Mouse (Mus musculus) C2C12 (cell line): ENCODE data around the gene Tmem254b. TPM values are rescaled to one million over a fixed set of nuclear protein-coding genes. Genes with fewer than 3 reads are reported as not detected.
"Not testable (repeated sequence)": the region's sequence is repeated elsewhere in the genome, so short reads cannot be mapped to it uniquely, and the experiment has no call there.

Experiments used
- H3K27me3 ChIP-seq: one replicate; pipeline ENCODE4 v1.6.1; 2011; ENCODE audit not compliant: control insufficient read depth, insufficient read depth, insufficient read length
- H3K36me3 ChIP-seq: one replicate; pipeline ENCODE4 v1.6.1; 2011; ENCODE audit not compliant: control insufficient read depth, insufficient read depth
- H3K4me3 ChIP-seq: one replicate; pipeline ENCODE4 v1.5.1; 2011; ENCODE audit warnings: mild to moderate bottlenecking, control low read depth; ENCODE audit not compliant: poor library complexity, insufficient read depth, severe bottlenecking
- H3K79me2 ChIP-seq: one replicate; pipeline ENCODE4 v1.6.1; 2011; ENCODE audit not compliant: control insufficient read depth, insufficient read depth
- H3K79me3 ChIP-seq: one replicate; pipeline ENCODE4 v1.6.1; 2011; ENCODE audit warnings: low read depth, control low read depth
- H3ac ChIP-seq: one replicate; pipeline ENCODE3; 2011; ENCODE audit warnings: low read depth; ENCODE audit not compliant: control insufficient read depth, insufficient read length
- long read RNA-seq, 2 experiments: library from polyadenylated mRNA; unstranded; transcript quantifications; one replicate each; pipeline ENCODE4 v2.0.0; 2019 to 2020
- polyA plus RNA-seq: library from polyadenylated mRNA; unstranded; fragments of >200 nt; fragmentation: generic; extraction: Trizol; gene quantifications from one replicate; pipeline ENCODE4 v1.2.1, GENCODE M21; 2012; ENCODE audit warnings: missing spikeins

The Tmem254b gene
- polyA plus RNA-seq: 5.8 TPM
- long read RNA-seq, experiment 1, transcript Tmem254b-201 (4 exons, 1,447 nt): major isoform, 7 of 8 reads
- long read RNA-seq, experiment 1, partial matches to known transcripts: 0 of 8 reads
- long read RNA-seq, experiment 1, other reads (novel, unspliced or antisense): 0 of 8 reads
- long read RNA-seq, experiment 2, partial matches to known transcripts: 0 of 3 reads
- long read RNA-seq, experiment 2, other reads (novel, unspliced or antisense): 0 of 3 reads

DNA sequence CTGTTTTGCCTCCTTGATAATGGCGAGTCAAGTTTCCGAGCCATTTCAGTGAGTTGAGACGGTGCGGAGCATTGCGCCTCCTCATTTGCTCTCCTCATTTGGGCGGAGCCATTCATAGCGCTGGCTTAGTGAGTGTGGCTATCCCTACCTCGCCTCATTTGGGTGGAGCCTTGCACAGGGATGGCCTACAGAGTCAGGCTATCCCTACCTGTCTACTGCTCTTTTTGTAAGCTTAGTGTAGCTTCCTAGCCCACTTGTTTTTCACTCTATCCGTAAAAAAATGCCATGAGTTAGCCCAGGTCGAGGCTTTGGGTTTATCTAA lies at the start of gene Tmem254b:
TSS of gene Tmem254b (minus strand) at position 116 of the 322 bp plus-strand sequence.
- not testable (repeated sequence) for H3K79me2 ChIP-seq, H3ac ChIP-seq, H3K4me3 ChIP-seq, H3K79me3 ChIP-seq, H3K27me3 ChIP-seq, H3K36me3 ChIP-seq

DNA sequence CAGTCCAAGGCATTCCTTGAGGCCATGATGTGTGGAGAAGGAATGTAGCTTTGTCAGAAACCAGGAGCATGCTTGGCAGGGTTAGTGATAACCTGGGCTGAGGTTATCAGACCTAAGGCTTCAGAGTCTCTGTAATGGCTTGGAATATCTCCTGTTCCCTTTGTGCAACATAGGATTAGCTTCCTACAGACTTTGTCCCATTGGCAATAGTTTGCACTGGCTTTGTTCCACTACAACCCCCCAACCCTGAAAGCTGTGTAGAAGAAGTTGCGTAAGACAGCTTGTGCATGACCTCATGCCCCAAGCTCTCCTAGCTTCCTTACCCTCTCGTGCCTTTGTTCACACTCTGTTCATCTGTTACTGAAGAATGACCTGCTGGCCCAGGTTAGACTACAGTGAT lies 30.3 kb upstream of the Tmem254b start:
- not testable (repeated sequence) for H3K27me3 ChIP-seq, H3K36me3 ChIP-seq, H3ac ChIP-seq, H3K4me3 ChIP-seq, H3K79me2 ChIP-seq, H3K79me3 ChIP-seq

DNA sequence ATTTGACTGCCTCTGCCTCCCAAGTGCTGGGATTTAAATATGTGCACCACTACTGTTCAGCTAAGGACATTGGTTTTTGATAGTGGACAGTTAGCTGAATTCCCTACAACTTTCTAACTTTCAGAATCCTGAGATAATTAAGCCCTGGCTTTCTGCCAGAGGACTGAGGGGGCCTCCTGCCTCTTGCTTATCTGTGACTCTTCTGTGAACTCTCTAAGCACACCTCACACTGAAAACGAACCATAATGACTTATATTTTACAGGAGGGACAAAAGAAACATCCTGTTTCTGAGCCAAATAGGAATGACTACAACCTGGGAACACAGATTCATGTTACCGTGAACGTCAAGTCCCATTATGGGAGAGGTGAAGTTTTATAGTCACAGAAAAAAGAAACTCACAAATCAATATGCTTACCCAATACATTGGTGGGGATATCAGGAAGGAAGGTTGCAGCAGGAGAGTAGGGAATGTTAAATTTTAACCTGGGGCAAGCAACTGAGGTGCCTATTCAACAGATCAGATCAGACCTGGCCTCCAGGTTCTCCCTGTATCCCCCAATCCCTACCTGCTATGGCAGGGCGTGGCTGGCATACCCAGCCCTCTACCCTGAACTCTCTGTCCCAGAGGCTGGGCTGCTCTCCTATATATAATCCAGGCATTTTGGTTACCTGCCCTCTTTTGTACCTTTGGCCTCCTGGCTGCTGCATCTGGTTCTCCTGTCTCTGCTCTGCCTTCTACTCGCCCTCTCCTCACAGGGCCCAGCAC lies 9.6 kb upstream of the Tmem254b start:
- H3ac ChIP-seq, H3K36me3 ChIP-seq, H3K79me2 ChIP-seq, H3K4me3 ChIP-seq, H3K79me3 ChIP-seq, H3K27me3 ChIP-seq: not testable (repeated sequence)

DNA sequence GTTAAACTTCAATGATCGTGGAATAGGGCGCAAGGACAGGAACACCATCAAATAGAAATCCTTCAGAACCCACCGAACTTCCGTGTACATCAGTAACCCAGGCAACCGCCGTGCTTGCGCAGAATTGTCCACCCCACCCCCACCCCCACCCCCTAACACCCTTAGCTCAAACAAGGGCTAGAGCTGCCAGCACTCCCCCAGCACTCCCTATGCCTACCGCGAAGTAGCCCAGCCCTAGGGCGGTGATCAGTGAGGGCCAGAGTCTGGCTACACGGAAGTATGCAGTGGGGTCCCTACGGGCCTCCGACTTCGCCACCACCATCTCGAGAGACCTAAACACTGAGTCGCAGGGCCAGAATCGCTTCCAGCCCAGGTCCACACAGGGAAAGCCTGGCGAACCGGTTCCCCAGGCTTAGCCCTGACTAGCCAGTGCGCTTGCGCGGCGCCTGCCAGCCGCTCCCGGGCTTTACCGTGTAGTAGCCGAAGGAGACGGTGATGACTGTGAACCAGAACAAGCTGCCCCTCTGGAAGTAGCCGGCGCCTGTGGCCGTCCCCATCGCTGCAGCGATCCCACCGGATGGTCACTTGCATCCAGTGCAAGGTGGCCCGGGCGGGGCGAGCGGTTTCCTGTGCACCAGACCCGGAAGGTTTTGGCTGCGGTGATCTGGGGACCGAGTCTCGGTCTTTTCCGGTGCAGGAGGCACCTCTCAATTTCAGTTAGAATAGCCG lies 480 bp downstream of the Tmem254b start:
- H3K79me2 ChIP-seq, H3K27me3 ChIP-seq: not testable (repeated sequence)

DNA sequence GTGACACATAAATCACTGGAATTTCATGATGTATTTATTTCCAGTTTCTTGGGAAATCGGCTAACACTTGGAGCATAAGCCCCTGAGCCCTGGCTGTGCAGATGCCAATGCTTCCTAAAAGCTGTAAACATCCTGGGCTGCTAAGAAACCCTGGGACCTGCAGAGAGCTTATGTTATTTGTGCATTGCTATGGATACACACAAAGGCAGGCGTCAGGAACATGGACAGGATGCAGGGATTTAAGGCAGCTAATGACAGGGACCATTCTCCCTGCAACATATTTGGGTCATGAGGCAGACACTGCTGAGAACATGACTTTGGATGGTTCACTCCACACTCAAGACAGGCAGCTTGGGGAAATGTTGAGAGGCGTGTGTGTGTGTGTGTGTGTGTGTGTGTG lies 9.0 kb downstream of the Tmem254b start:
- not testable (repeated sequence) for H3K27me3 ChIP-seq, H3K36me3 ChIP-seq, H3K4me3 ChIP-seq, H3ac ChIP-seq, H3K79me2 ChIP-seq, H3K79me3 ChIP-seq

More for the DNA sequence above, 480 bp downstream of the Tmem254b start:
- not testable (repeated sequence) for H3K79me3 ChIP-seq, H3K4me3 ChIP-seq, H3K36me3 ChIP-seq, H3ac ChIP-seq

DNA sequence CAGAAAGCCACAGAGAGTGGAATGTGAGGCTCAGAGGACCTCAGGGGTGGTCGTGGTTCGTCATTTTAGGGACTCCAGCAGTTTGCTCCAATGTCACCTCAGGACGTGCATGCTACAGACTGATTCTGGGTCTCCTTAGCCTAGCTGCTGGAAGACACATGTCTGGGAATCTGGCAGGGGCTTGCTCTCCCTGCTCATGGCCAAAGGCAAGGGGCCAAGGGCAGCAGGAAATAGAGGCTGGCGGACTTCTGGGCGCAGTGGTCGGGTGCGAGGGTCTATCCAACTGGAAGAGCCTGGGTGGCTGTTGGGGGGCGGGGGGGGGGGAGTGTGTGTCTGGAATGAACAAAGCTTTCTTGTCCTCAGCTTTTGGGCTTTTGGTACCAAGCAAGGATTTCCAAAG lies 18.5 kb downstream of the Tmem254b start:
- H3K4me3 ChIP-seq, H3K36me3 ChIP-seq, H3K27me3 ChIP-seq, H3ac ChIP-seq, H3K79me2 ChIP-seq, H3K79me3 ChIP-seq: not testable (repeated sequence)

DNA sequence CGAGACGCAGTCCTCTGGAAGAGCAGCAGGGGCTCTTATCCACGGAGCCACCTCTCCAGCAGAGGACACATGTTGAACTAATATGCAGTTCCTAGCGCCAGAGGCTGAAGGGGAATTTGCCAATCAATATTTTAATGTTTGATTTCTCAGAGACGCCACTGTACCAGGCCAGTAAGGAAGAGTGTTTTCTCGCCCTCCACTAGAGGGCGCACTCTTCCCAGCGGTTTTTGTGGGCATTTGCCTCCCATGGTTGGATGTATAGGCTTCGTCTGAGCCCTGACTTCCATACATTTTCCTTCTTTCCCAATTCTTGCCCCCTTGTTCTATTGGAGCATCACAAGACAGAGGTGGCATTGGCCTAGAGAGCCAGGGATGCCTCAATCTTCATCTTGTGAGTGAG lies 20.2 kb downstream of the Tmem254b start:
- H3K79me3 ChIP-seq, H3K4me3 ChIP-seq, H3ac ChIP-seq, H3K36me3 ChIP-seq, H3K27me3 ChIP-seq, H3K79me2 ChIP-seq: not testable (repeated sequence)

DNA sequence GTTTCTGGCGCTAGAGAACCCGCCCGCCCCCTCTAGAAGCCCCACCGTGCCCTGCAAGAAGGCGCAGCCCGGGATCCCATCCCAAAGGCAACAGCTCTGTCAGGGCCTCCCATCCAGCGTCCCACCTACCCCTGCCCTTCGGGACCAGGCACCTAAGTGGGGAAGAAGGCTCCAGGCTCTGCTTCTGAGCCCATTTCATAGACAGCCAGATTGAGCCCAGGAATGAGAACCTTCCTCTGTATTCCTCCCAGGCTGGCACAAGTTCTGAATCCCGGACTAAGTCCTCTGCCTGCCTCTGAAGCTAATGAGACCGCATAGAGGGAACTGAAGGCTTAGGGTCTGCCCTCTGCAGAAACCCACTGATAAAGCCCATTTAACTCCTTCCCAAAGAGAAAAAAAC lies 24.5 kb downstream of the Tmem254b start, which contains the start of gene Plac9b:
TSS of gene Plac9b (minus strand) at position 101 of the 400 bp plus-strand sequence.
- H3K79me2 ChIP-seq, H3K36me3 ChIP-seq, H3K79me3 ChIP-seq, H3K4me3 ChIP-seq, H3K27me3 ChIP-seq, H3ac ChIP-seq: not testable (repeated sequence)

DNA sequence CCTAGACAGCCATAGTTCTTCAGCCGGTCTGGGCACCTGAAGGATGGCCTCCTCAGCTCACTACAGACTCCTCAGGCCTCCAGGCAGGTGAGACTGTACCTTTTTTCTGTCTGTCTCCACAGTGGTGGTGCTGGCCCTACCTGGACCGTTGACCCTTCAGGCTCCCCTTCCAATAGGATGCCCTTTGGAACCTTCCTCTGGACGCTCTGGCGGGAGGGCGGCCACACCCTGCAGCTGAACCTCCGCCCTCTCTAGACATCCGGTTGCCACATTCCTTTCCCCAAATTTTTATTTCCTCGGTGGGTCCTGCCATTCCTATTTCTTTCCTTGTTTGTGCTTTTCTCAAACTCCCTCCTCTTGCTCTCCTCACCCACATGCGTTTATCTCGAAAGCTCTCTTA lies 25.2 kb downstream of the Tmem254b start:
- H3K27me3 ChIP-seq, H3K79me3 ChIP-seq, H3K36me3 ChIP-seq, H3K4me3 ChIP-seq, H3ac ChIP-seq, H3K79me2 ChIP-seq: not testable (repeated sequence)

DNA sequence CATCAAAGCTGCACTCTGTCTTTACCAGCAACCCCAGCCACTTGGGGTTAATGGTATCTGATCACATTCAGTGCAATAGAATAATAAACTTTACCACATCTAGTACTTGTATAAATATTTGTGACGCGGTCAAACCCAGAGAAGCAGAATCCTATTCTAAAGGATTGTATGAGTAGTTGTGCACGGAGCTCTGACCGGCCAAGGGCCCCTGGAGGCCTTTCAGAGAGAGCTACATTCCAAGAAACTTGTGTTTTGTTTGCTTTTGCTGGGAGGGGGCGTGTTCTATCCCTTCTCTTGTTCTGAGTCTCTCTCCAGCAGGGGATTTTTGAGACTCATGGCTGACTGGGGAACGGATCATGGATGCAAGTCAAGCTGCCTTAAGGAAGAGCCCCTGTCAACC lies 31.8 kb downstream of the Tmem254b start:
- H3K36me3 ChIP-seq, H3K79me2 ChIP-seq, H3K4me3 ChIP-seq, H3ac ChIP-seq, H3K27me3 ChIP-seq, H3K79me3 ChIP-seq: not testable (repeated sequence)

DNA sequence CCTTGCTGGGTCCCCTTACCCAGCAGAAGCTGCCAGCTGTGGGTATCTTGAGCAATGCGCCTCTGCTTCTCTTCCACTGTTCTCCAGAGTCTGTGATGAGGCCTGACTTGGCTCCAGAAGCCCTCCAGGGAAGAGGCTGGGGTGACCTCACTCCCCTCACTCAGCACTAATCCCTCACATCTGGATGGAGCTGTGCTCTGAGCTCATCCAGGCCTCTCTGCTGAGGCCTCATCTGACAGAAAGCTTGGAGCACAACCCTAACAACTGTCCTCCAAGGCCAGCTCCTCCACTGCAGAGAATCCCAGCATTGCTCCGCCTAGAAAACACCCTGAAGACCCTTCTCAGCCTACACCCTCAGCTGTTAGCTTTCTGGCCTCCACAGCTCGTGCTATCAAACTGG lies 32.9 kb downstream of the Tmem254b start:
- H3K79me3 ChIP-seq, H3K4me3 ChIP-seq, H3ac ChIP-seq, H3K79me2 ChIP-seq, H3K27me3 ChIP-seq, H3K36me3 ChIP-seq: not testable (repeated sequence)
